Mouse (Mus musculus): Measurements from ENCODE around the gene Mier3.

- no peak for TF ChIP-seq CTCF (IDR thresholded peaks at IDR 0.05; ENCODE audit: low read depth)
- no peak for TF ChIP-seq EP300 (IDR thresholded peaks at IDR 0.05; ENCODE audit: low read depth)
Observed at GRCm38 (mm10) chr13:111710531-111710930, 29.8 kb downstream of the Mier3 start.
